Mouse (Mus musculus): ENCODE data around the gene Gm5169. TPM values are rescaled to one million over a fixed set of nuclear protein-coding genes. Genes with fewer than 3 reads are reported as not detected.
"Not testable (repeated sequence)": the region's sequence is repeated elsewhere in the genome, so short reads cannot be mapped to it uniquely, and the experiment has no call there.

Gene Gm5169
- polyA plus RNA-seq (2015; fragmentation: Nextera tagmentation; extraction: Ambion mirVana): not detected in 2 replicates

- not testable (repeated sequence) for H3K27me3 ChIP-seq (replicated peaks; ENCODE audit: control insufficient read depth, insufficient read depth, low read length); H3K36me3 ChIP-seq (ENCODE audit: control insufficient read depth, insufficient read depth, low read length); H3K27ac ChIP-seq (ENCODE audit: low read depth, low read length); H3K9me3 ChIP-seq (ENCODE audit: control insufficient read depth, low read length); H3K4me3 ChIP-seq (ENCODE audit: low read length); ATAC-seq; H3K9ac ChIP-seq (ENCODE audit: low read depth, low read length); H3K4me2 ChIP-seq (ENCODE audit: low read length); H3K4me1 ChIP-seq (ENCODE audit: control insufficient read depth, insufficient read depth, low read depth, low read length)
- WGBS: no CpG with 5 or more reads among the region's 6 CpGs
Observed at GRCm38 (mm10) chrX:25301355-25301754, at the start of gene Gm5169. Gene Gm5169 (minus strand): TSS chrX:25301455.

DNA sequence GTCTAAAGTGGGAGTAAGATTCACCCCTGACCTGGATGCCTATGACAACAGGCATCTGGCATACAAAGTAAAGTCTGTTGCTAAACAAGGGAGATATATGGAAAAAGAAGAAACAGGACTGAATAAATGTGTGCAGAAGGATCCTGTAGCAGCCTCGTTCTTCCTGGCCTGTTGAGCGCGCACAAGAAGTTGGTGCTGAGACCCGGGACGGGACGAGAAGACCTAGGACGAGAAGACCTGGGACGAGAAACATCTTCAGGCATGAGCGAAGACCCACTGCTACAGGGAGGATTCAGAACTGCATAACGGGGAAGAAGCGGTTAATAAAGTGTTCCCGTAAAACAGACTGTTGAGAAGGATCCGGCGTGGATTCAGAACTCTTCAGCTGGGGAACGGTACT is 46.2 kb upstream of the Gm5169 start:
- H3K4me2 ChIP-seq (ENCODE audit: low read length); H3K27ac ChIP-seq (ENCODE audit: low read depth, low read length); H3K9me3 ChIP-seq (ENCODE audit: control insufficient read depth, low read length); H3K9ac ChIP-seq (ENCODE audit: low read depth, low read length); H3K4me3 ChIP-seq (ENCODE audit: low read length); H3K4me1 ChIP-seq (ENCODE audit: control insufficient read depth, insufficient read depth, low read depth, low read length); ATAC-seq; H3K27me3 ChIP-seq (replicated peaks; ENCODE audit: control insufficient read depth, insufficient read depth, low read length); H3K36me3 ChIP-seq (ENCODE audit: control insufficient read depth, insufficient read depth, low read length): not testable (repeated sequence)
- 94% methylated on average over 12 of the region's 15 CpGs for WGBS
